Mouse (Mus musculus): ENCODE measurements around the gene Sox13. TPM values are rescaled to one million over a fixed set of nuclear protein-coding genes. Genes with fewer than 3 reads are reported as not detected.

The Sox13 gene
- total RNA-seq, 2 experiments from 2014 or later = 9.8 to 10.8 TPM

Other genes with a start within 250 kb of the Sox13 start
- gene Golt1a, start 114.6 kb downstream of the Sox13 start, total RNA-seq (2021) = not detected
- not detected for gene Kiss1, start 102.5 kb downstream of the Sox13 start, total RNA-seq (2021)
- not detected for gene Ren1, start 73.9 kb downstream of the Sox13 start, total RNA-seq (2021)
- gene Etnk2, start 60.8 kb downstream of the Sox13 start, total RNA-seq (2021) = under 1 TPM; 0.21 to 0.52 TPM
- gene Snrpe, start 185.9 kb upstream of the Sox13 start, total RNA-seq (2021) = 10 to 100 TPM; 76.3 to 78.8 TPM
- gene Zbed6, start 236.5 kb upstream of the Sox13 start, total RNA-seq (2021) = 1 to 10 TPM; 2.3 to 5.1 TPM
- gene Gm38394, start 236.9 kb upstream of the Sox13 start, total RNA-seq (2021) = 10 to 100 TPM; 14.0 to 14.6 TPM